Mouse (Mus musculus) CH12.LX (cell line): ENCODE results near the gene Zc4h2. TPM values are rescaled to one million over a fixed set of nuclear protein-coding genes. Genes with fewer than 3 reads are reported as not detected.

Experiments used
- DNase-seq: peaks from one replicate; pipeline ENCODE4 v3.0.0-alpha.2; 2013; ENCODE audit errors: extremely low read depth
- H3K27ac ChIP-seq: 2 replicates; pipeline ENCODE4 v1.5.1; 2012; ENCODE audit warnings: low read depth, mild to moderate bottlenecking, control low read depth, moderate library complexity; ENCODE audit not compliant: insufficient read depth
- H3K27me3 ChIP-seq: replicated peaks from 2 replicates; pipeline ENCODE3; 2012; ENCODE audit warnings: inconsistent platforms
- H3K36me3 ChIP-seq, 2 experiments: replicated peaks in 1 of 2; 2 replicates each; pipeline versions ENCODE3 to v1.6.1; 2012; ENCODE audit warnings: inconsistent platforms in 1 of 2, low read length in 1 of 2, mild to moderate bottlenecking in 1 of 2, mixed read lengths in 1 of 2, moderate library complexity in 1 of 2; ENCODE audit not compliant: control insufficient read depth in 1 of 2, insufficient read depth in 1 of 2
- H3K4me1 ChIP-seq, 2 experiments: 2 replicates each; pipeline ENCODE4 v1.6.1; 2012; ENCODE audit warnings: inconsistent platforms in 1 of 2, moderate library complexity in 1 of 2; ENCODE audit not compliant: insufficient read depth in 2 of 2, control insufficient read depth in 1 of 2
- H3K4me2 ChIP-seq: 2 replicates; pipeline ENCODE4 v1.6.1; 2012; ENCODE audit warnings: low read depth, mild to moderate bottlenecking, control low read depth; ENCODE audit not compliant: poor library complexity, insufficient read depth, severe bottlenecking
- H3K4me3 ChIP-seq, 3 experiments: fragments of 150-350 bp in 1 of 3; sonication (generic) in 1 of 3; replicated peaks in 1 of 3; 2 replicates each; pipeline versions ENCODE3 to v1.5.1; 2011 to 2012; ENCODE audit warnings: low read depth in 2 of 3, low read length in 2 of 3, mild to moderate bottlenecking in 2 of 3, moderate library complexity in 2 of 3, control low read depth in 1 of 3, improper control_type of control experiment in 1 of 3, inconsistent platforms in 1 of 3, mixed read lengths in 1 of 3; ENCODE audit not compliant: poor library complexity in 1 of 3
- H3K79me2 ChIP-seq: replicated peaks from 2 replicates; pipeline ENCODE4 v1.6.1; 2012; ENCODE audit warnings: mild to moderate bottlenecking, moderate library complexity; ENCODE audit not compliant: control insufficient read depth, poor library complexity, insufficient read depth, severe bottlenecking; ENCODE audit errors: extremely low read depth
- H3K9ac ChIP-seq: 2 replicates; pipeline ENCODE4 v1.6.1; 2012; ENCODE audit warnings: low read depth, mild to moderate bottlenecking, control low read depth, moderate library complexity; ENCODE audit not compliant: insufficient read depth
- H3K9me3 ChIP-seq: replicated peaks from 2 replicates; pipeline ENCODE3; 2012; ENCODE audit warnings: low read length, inconsistent platforms, mixed read lengths
- BHLHE40 ChIP-seq: IDR thresholded peaks from 2 replicates; pipeline ENCODE4 v1.6.1; 2011; ENCODE audit warnings: mild to moderate bottlenecking, low read depth, low read length, improper control_type of control experiment
- CHD1 ChIP-seq: IDR thresholded peaks from 2 replicates; pipeline ENCODE4 v1.6.1; 2012; ENCODE audit warnings: low read depth, low read length, improper control_type of control experiment, inconsistent platforms
- CHD2 ChIP-seq: IDR thresholded peaks from 2 replicates; pipeline ENCODE4 v1.6.1; 2011; ENCODE audit warnings: low read length, improper control_type of control experiment
- CTCF ChIP-seq, 2 experiments: IDR thresholded peaks in 1 of 2; conservative IDR thresholded peaks in 1 of 2; 2 replicates each; pipeline ENCODE4 v1.5.1; 2011 to 2012; ENCODE audit warnings: low read depth in 2 of 2, low read length in 2 of 2, improper control_type of control experiment in 1 of 2, inconsistent platforms in 1 of 2, mild to moderate bottlenecking in 1 of 2, moderate library complexity in 1 of 2
- E2F4 ChIP-seq: IDR thresholded peaks from 2 replicates; pipeline ENCODE4 v1.6.1; 2011; ENCODE audit warnings: low read depth, low read length, improper control_type of control experiment; ENCODE audit not compliant: insufficient replicate concordance
- IRF4 ChIP-seq: IDR thresholded peaks from 2 replicates; pipeline ENCODE4 v1.6.1; 2014; ENCODE audit warnings: low read depth, mild to moderate bottlenecking, inconsistent platforms, low read length, improper control_type of control experiment
- JUN ChIP-seq: IDR thresholded peaks from 2 replicates; pipeline ENCODE4 v1.6.1; 2011; ENCODE audit warnings: low read depth, mild to moderate bottlenecking, low read length, improper control_type of control experiment, moderate library complexity; ENCODE audit not compliant: insufficient read depth
- MAFK ChIP-seq: IDR thresholded peaks from 2 replicates; pipeline ENCODE4 v1.6.1; 2011; ENCODE audit warnings: low read length, improper control_type of control experiment; ENCODE audit not compliant: insufficient replicate concordance
- MAX ChIP-seq: IDR thresholded peaks from 2 replicates; pipeline ENCODE4 v1.6.1; 2011; ENCODE audit warnings: low read length, improper control_type of control experiment
- MAZ ChIP-seq: IDR thresholded peaks from 2 replicates; pipeline ENCODE4 v1.6.1; 2012; ENCODE audit warnings: low read depth, mild to moderate bottlenecking, inconsistent platforms, low read length, improper control_type of control experiment, moderate library complexity
- MEF2A ChIP-seq: IDR thresholded peaks from 2 replicates; pipeline ENCODE4 v1.6.1; 2014; ENCODE audit warnings: low read depth, mild to moderate bottlenecking, inconsistent platforms, low read length, improper control_type of control experiment, borderline replicate concordance
- MYC ChIP-seq: IDR thresholded peaks from 2 replicates; pipeline ENCODE4 v1.6.1; 2011; ENCODE audit warnings: low read depth, mild to moderate bottlenecking, improper control_type of control experiment, low read length
- NELFE ChIP-seq: IDR thresholded peaks from 2 replicates; pipeline ENCODE4 v1.6.1; 2011; ENCODE audit warnings: low read depth, low read length, improper control_type of control experiment
- NRF1 ChIP-seq: IDR thresholded peaks from 2 replicates; pipeline ENCODE4 v1.6.1; 2014; ENCODE audit warnings: low read depth, mild to moderate bottlenecking, inconsistent platforms, low read length, improper control_type of control experiment, moderate library complexity
- PAX5 ChIP-seq: IDR thresholded peaks from 2 replicates; pipeline ENCODE4 v1.6.1; 2012; ENCODE audit warnings: low read length, inconsistent platforms, mixed read lengths
- POLR2A ChIP-seq: IDR thresholded peaks from 2 replicates; pipeline ENCODE4 v1.6.1; 2011; ENCODE audit warnings: low read depth, mild to moderate bottlenecking, improper control_type of control experiment, low read length
- POLR2AphosphoS2 ChIP-seq: IDR thresholded peaks from 2 replicates; pipeline ENCODE4 v1.6.1; 2011; ENCODE audit warnings: low read depth, low read length, improper control_type of control experiment
- RAD21 ChIP-seq: IDR thresholded peaks from 2 replicates; pipeline ENCODE4 v1.6.1; 2011; ENCODE audit warnings: low read depth, mild to moderate bottlenecking, low read length, improper control_type of control experiment, moderate library complexity
- RCOR1 ChIP-seq: conservative IDR thresholded peaks from 2 replicates; pipeline ENCODE4 v1.6.1; 2012; ENCODE audit warnings: low read depth, mild to moderate bottlenecking, inconsistent platforms, low read length, improper control_type of control experiment
- SMC3 ChIP-seq: IDR thresholded peaks from 2 replicates; pipeline ENCODE4 v1.6.1; 2011; ENCODE audit warnings: low read depth, low read length, improper control_type of control experiment
- TCF12 ChIP-seq: IDR thresholded peaks from 2 replicates; pipeline ENCODE4 v1.6.1; 2014; ENCODE audit warnings: low read depth, mild to moderate bottlenecking, inconsistent platforms, low read length, improper control_type of control experiment
- USF1 ChIP-seq: IDR thresholded peaks from 2 replicates; pipeline ENCODE4 v1.6.1; 2014; ENCODE audit warnings: low read depth, mild to moderate bottlenecking, inconsistent platforms, low read length, improper control_type of control experiment
- ZC3H11A ChIP-seq: IDR thresholded peaks from 2 replicates; pipeline ENCODE4 v1.6.1; 2012; ENCODE audit warnings: low read depth, mild to moderate bottlenecking, inconsistent platforms, low read length, improper control_type of control experiment
- ZKSCAN1 ChIP-seq: IDR thresholded peaks from 2 replicates; pipeline ENCODE4 v1.6.1; 2012; ENCODE audit warnings: low read depth, inconsistent platforms, low read length, improper control_type of control experiment, borderline replicate concordance
- ZMIZ1 ChIP-seq: IDR thresholded peaks from 2 replicates; pipeline ENCODE4 v1.6.1; 2012; ENCODE audit warnings: low read depth, mild to moderate bottlenecking, inconsistent platforms, low read length, improper control_type of control experiment
- ZNF384 ChIP-seq: IDR thresholded peaks from 2 replicates; pipeline ENCODE4 v1.6.1; 2012; ENCODE audit warnings: low read depth, low read length, improper control_type of control experiment, inconsistent platforms
- dilution Hi-C: fragments of 300-500 bp; cut with MboI; formaldehyde crosslinking; loops from 2 replicates; pipeline ENCODE4 v1.14.3; 2020; ENCODE audit warnings: low sequenced_read_pairs; ENCODE audit not compliant: extremely low pct_unique_long_range_greater_than_20kb, extremely low pct_ligation_motif_present
- in situ Hi-C: fragments of 300-500 bp; cut with MboI; formaldehyde crosslinking; loops from 3 replicates; pipeline ENCODE4 v1.14.3; 2019; ENCODE audit warnings: low sequenced_read_pairs, low pct_ligation_motif_present, low pct_unique_long_range_greater_than_20kb, mixed read lengths
- polyA plus RNA-seq: library from polyadenylated mRNA; unstranded; fragments of >175 nt; gene quantifications from 2 replicates; pipeline ENCODE4 v1.2.1, GENCODE M21; 2012; ENCODE audit warnings: low read depth; ENCODE audit not compliant: insufficient read length
- total RNA-seq, 2 experiments: library from RNA; depleted of rRNA; stranded (reverse); fragments of 300-350 nt in 1 of 2; fragments of >200 nt in 1 of 2; gene quantifications; 2 replicates each; pipeline ENCODE4 v1.2.3; 2012 to 2014

The Zc4h2 gene
- total and polyA plus RNA-seq, 3 experiments, result 5.6 to 16.5 (median 9.8) TPM

- Histone ChIP-seq H3K4me3 (peak overlapping the region; percentile 52 to 63 (median 53)), H3K27me3 (no peaks in the 10 kb centered on the region), H3K9ac (peak overlapping the region; percentile 69; the same call in 1 of the 2 replicates), H3K9me3 (no peaks in the 10 kb centered on the region), H3K79me2 (no peaks in the 10 kb centered on the region), H3K4me2 (peak overlapping the region; percentile 61), H3K27ac (no peak overlapping the region), H3K4me1 (no peaks in the 10 kb centered on the region; a peak in 1 of 4 replicates), H3K36me3 (no peaks in the 10 kb centered on the region)
- in situ Hi-C loops (no loop called here), dilution Hi-C loops (no loop called here)
- DNase-seq, result peak; percentile 3
- no peak for TF ChIP-seq ZC3H11A
- no peak for TF ChIP-seq MAX
- TF ChIP-seq MAZ, result no peak
- TF ChIP-seq MAFK, result no peak
- no peak for TF ChIP-seq POLR2AphosphoS2
- TF ChIP-seq JUN, result no peak
- no peak for TF ChIP-seq USF1
- TF ChIP-seq RCOR1, result no peak
- TF ChIP-seq SMC3, result no peak
- TF ChIP-seq TCF12, result no peak
- no peak for TF ChIP-seq CTCF (conservative IDR thresholded peaks at IDR 0.05 in 1 of 2, IDR thresholded peaks at IDR 0.05 in 1 of 2; ENCODE audit: low read depth in 2 of 2, low read length in 2 of 2)
- TF ChIP-seq CHD2, result no peak
- no peak for TF ChIP-seq BHLHE40
- no peak for TF ChIP-seq RAD21
- TF ChIP-seq ZMIZ1, result no peak
- TF ChIP-seq POLR2A, result no peak
- TF ChIP-seq NELFE, result no peak
- TF ChIP-seq MEF2A, result no peak
- TF ChIP-seq E2F4, result no peak
Observed at GRCm38 (mm10) chrX:95658600-95659084, 333 bp upstream of the Zc4h2 start.

GRCm38 (mm10) chrX:95600609-95601008 lies 57.7 kb downstream of the Zc4h2 start:
- H3K9me3 ChIP-seq, result no peaks in the 10 kb centered on the region
- H3K4me3 ChIP-seq, result no peak overlapping the region
- in situ Hi-C loops, result no loop called here
- no peak overlapping the region for H3K9ac ChIP-seq
- H3K4me2 ChIP-seq, result no peak overlapping the region
- dilution Hi-C loops, result no loop called here
- no peaks in the 10 kb centered on the region for H3K27me3 ChIP-seq
- no peaks in the 10 kb centered on the region for H3K79me2 ChIP-seq
- H3K36me3 ChIP-seq, result no peaks in the 10 kb centered on the region
- no peak for DNase-seq
- H3K4me1 ChIP-seq, result no peaks in the 10 kb centered on the region
- H3K27ac ChIP-seq, result no peak overlapping the region
- TF ChIP-seq E2F4 (no peak), NRF1 (no peak), CTCF (conservative IDR thresholded peaks at IDR 0.05 in 1 of 2, IDR thresholded peaks at IDR 0.05 in 1 of 2; ENCODE audit: low read depth in 2 of 2, low read length in 2 of 2) (no peak), PAX5 (no peak), POLR2AphosphoS2 (no peak), CHD1 (no peak), ZKSCAN1 (no peak), ZNF384 (no peak), IRF4 (no peak), CHD2 (no peak), MYC (no peak), NELFE (no peak)
